Mouse (Mus musculus): ENCODE measurements around the gene Nemp1. TPM values are rescaled to one million over a fixed set of nuclear protein-coding genes. Genes with fewer than 3 reads are reported as not detected.

Gene Nemp1
- total RNA-seq, 2 experiments from 2014 or later, result 4.1 to 4.7 TPM

GRCm38 (mm10) chr10:127665366-127666181, 1.1 kb upstream of the Nemp1 start:
- Histone ChIP-seq H3K4me3 (peak overlapping the region; percentile 84), H3K27ac (peak overlapping the region; percentile 98)
- no peak for TF ChIP-seq CTCF (IDR thresholded peaks at IDR 0.05)
- no peak for DNase-seq (ENCODE audit: extremely low spot score in 1 of 2, low spot score in 2 of 2)
- intact Hi-C loops (cut with DNase I), result loop anchor here (2.0 kb wide), 1 partner anchor 45 kb away; the partner anchor contains the start of gene Lrp1

GRCm38 (mm10) chr10:127667269-127668092, 780 bp downstream of the Nemp1 start:
- TF ChIP-seq CTCF (IDR thresholded peaks at IDR 0.05), result no peak
- intact Hi-C loops (cut with DNase I), result loop anchor here (2.0 kb wide), 1 partner anchor 47 kb away; the partner anchor contains the start of gene Lrp1

GRCm38 (mm10) chr10:127668093-127669050, 1.7 kb downstream of the Nemp1 start, which contains the start of gene Nab2:
Nab2 (minus strand) TSS chr10:127668568.
- DNase-seq (ENCODE audit: extremely low spot score in 1 of 2, low spot score in 2 of 2), result peak; percentile 80 to 83
- no peak; the same call in 1 of the 2 replicates for TF ChIP-seq CTCF (IDR thresholded peaks at IDR 0.05)
- peak within 1 kb of the TSS; percentile 46 for H3K4me3 ChIP-seq
- H3K27ac ChIP-seq, result peak within 1 kb of the TSS; percentile 98
- intact Hi-C loops (cut with DNase I), result no loop called here

More at GRCm38 (mm10) chr10:127667269-127668092, 780 bp downstream of the Nemp1 start:
- peak overlapping the region; percentile 98 for H3K27ac ChIP-seq
- DNase-seq (ENCODE audit: extremely low spot score in 1 of 2, low spot score in 2 of 2), result peak; percentile 55 to 74
- H3K4me3 ChIP-seq, result peak overlapping the region; percentile 84

GRCm38 (mm10) chr10:127669170-127669569, 2.5 kb downstream of the Nemp1 start:
- Histone ChIP-seq H3K4me3 (no peak overlapping the region), H3K27ac (peak overlapping the region; percentile 2; the same call in 1 of the 2 replicates)
- TF ChIP-seq CTCF (IDR thresholded peaks at IDR 0.05), result no peak
- DNase-seq (ENCODE audit: extremely low spot score in 1 of 2, low spot score in 2 of 2), result peak; percentile 49 to 58
- intact Hi-C loops (cut with DNase I), result no loop called here

GRCm38 (mm10) chr10:127670185-127670584, 3.5 kb downstream of the Nemp1 start:
- TF ChIP-seq CTCF (IDR thresholded peaks at IDR 0.05), result no peak
- intact Hi-C loops (cut with DNase I), result no loop called here
- H3K4me3 ChIP-seq, result no peak overlapping the region
- DNase-seq (ENCODE audit: extremely low spot score in 1 of 2, low spot score in 2 of 2), result no peak
- no peak overlapping the region for H3K27ac ChIP-seq

- no peak for DNase-seq (ENCODE audit: extremely low spot score in 1 of 2, low spot score in 2 of 2)
- no peak overlapping the region for H3K4me3 ChIP-seq
- peak; percentile 55 for TF ChIP-seq CTCF (IDR thresholded peaks at IDR 0.05)
- intact Hi-C loops (cut with DNase I), result no loop called here
- no peak overlapping the region for H3K27ac ChIP-seq
Measured at GRCm38 (mm10) chr10:127671276-127671675, 4.6 kb downstream of the Nemp1 start.

- Histone ChIP-seq H3K4me3 (no peak overlapping the region), H3K27ac (no peak overlapping the region)
- intact Hi-C loops (cut with DNase I), result loop anchor here (2.0 kb wide), 1 partner anchor 31 kb away; the partner anchor contains the start of gene Stat6
- no peak for DNase-seq (ENCODE audit: extremely low spot score in 1 of 2, low spot score in 2 of 2)
- TF ChIP-seq CTCF (IDR thresholded peaks at IDR 0.05), result no peak
Measured at GRCm38 (mm10) chr10:127674046-127674655, 7.5 kb downstream of the Nemp1 start.

GRCm38 (mm10) chr10:127674794-127675522, 8.3 kb downstream of the Nemp1 start:
- intact Hi-C loops (cut with DNase I), result loop anchor here (2.0 to 5.0 kb wide), 2 partner anchors 32 to 262 kb away; partner anchors contain the start of gene Stat6
- no peak overlapping the region for H3K4me3 ChIP-seq
- peak; percentile 100 for TF ChIP-seq CTCF (IDR thresholded peaks at IDR 0.05)
- peak overlapping the region; percentile 50; the same call in 1 of the 2 replicates for H3K27ac ChIP-seq
- DNase-seq (ENCODE audit: extremely low spot score in 1 of 2, low spot score in 2 of 2), result peak; percentile 87 to 89

GRCm38 (mm10) chr10:127675859-127676398, 9.2 kb downstream of the Nemp1 start:
- intact Hi-C loops (cut with DNase I), result loop anchor here (2.0 to 5.0 kb wide), 2 partner anchors 33 to 261 kb away; partner anchors contain the start of gene Stat6
- no peak for TF ChIP-seq CTCF (IDR thresholded peaks at IDR 0.05)
- no peak for DNase-seq (ENCODE audit: extremely low spot score in 1 of 2, low spot score in 2 of 2)
- peak overlapping the region; percentile 89 for H3K27ac ChIP-seq
- H3K4me3 ChIP-seq, result peak overlapping the region; percentile 48
